In the genomic region with DNA sequence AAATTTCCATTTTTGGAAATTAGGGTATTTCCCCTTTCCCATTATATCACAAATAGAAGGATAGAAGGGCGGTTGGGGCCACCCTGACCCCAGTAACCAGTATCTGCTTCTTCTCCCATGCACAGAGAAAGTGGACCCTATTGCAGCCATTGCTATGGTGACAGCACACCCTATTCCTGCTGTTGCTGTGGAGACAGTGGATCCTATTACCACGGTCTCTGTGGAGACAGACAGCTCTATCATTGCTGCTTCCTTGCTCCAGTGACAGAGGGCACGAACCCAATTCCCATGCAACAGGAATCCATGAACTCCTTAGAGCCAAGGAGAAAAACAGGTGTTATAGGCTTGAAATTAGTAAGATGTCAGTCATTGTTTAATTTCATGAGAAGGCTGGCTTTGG, we compare ENCODE assay signal across 12 mouse cellular contexts. TPM values are rescaled to one million over a fixed set of nuclear protein-coding genes. Genes with fewer than 3 reads are reported as not detected.
A peak's percentile ranks its signal among the peaks of the same experiment; 100 is the strongest.
DNase-seq lines count a peak whose midpoint lies in the region; ATAC-seq lines count a peak whose summit lies in the region.
"Had no signal": no experiment of that assay in that cellular context is flagged by ENCODE, and none has a peak within 500 bp of the region (broad histone marks: within the 10 kb centered on the region; RNA-seq: fewer than 3 reads in every experiment).

No protein-coding gene starts in this region.

- peak; percentile 77; the same call in 1 of the 2 replicates for ATAC-seq in hindbrain, embryonic 12.5 days (ENCODE audit: low FRiP score)
- ATAC-seq in midbrain, embryonic 14.5 days (ENCODE audit: low FRiP score, low TSS enrichment) = peak; percentile 64; the same call in 1 of the 2 replicates

- DNase-seq in layer of hippocampus, adult 9-10 months (ENCODE audit: low spot score) = peak; percentile 9
- DNase-seq in layer of hippocampus, postnatal 25 days (ENCODE audit: extremely low spot score in 1 of 2, low spot score in 1 of 2) = no peak
- peak; percentile 80 for DNase-seq in embryo, embryonic 10.5 days (ENCODE audit: low spot score)
- DNase-seq in midbrain, embryonic 14.5 days = peak; percentile 77
- no peak for DNase-seq in cerebellum, adult 11-12 months
- no peak for DNase-seq in heart, postnatal 14 days
- DNase-seq in ovary, postnatal 10 days (ENCODE audit: low spot score) = no peak
- DNase-seq: kidney, postnatal 14 days; lung, postnatal 36 days had no signal

- H3K27ac ChIP-seq in hindbrain, embryonic 12.5 days = no peak overlapping the region
- no peak overlapping the region for H3K27ac ChIP-seq in midbrain, embryonic 14.5 days (replicated peaks; ENCODE audit: low read depth, low read length)
- H3K27ac ChIP-seq: heart, embryonic 15.5 days had no signal

- no peak overlapping the region for H3K4me2 ChIP-seq in hindbrain, embryonic 12.5 days (replicated peaks)
- no peak overlapping the region for H3K4me2 ChIP-seq in midbrain, embryonic 14.5 days (ENCODE audit: low read length)
- H3K4me2 ChIP-seq: heart, embryonic 15.5 days had no signal

- H3K9ac ChIP-seq in hindbrain, embryonic 12.5 days = no peak overlapping the region
- H3K9ac ChIP-seq in midbrain, embryonic 14.5 days (replicated peaks; ENCODE audit: low read length) = no peak overlapping the region
- H3K9ac ChIP-seq: heart, embryonic 15.5 days had no signal

- peaks cover 7% of the 10 kb centered on the region for H3K4me1 ChIP-seq in hindbrain, embryonic 12.5 days
- H3K4me1 ChIP-seq in midbrain, embryonic 14.5 days (ENCODE audit: control insufficient read depth, insufficient read depth, low read length) = peaks cover 8% of the 10 kb centered on the region; the same call in 1 of the 2 replicates
- H3K4me1 ChIP-seq: heart, embryonic 15.5 days had no signal

- 10% methylated on average over 3 of the region's 3 CpGs for WGBS in hindbrain, embryonic 12.5 days
- 3% methylated on average over 3 of the region's 3 CpGs for WGBS in midbrain, embryonic 14.5 days

- intact Hi-C loops in heart, postnatal 14 days (cut with DNase I) = no loop called here

- no peaks in the 10 kb centered on the region for H3K27me3 ChIP-seq in hindbrain, embryonic 12.5 days
- H3K27me3 ChIP-seq in midbrain, embryonic 14.5 days (ENCODE audit: control insufficient read depth, insufficient read depth, low read length) = no peaks in the 10 kb centered on the region; the same call in 1 of the 2 replicates
- H3K27me3 ChIP-seq: CH12.LX; heart, embryonic 15.5 days had no signal

- H3K9me3 ChIP-seq in hindbrain, embryonic 12.5 days (replicated peaks) = no peaks in the 10 kb centered on the region
- no peaks in the 10 kb centered on the region for H3K9me3 ChIP-seq in midbrain, embryonic 14.5 days (ENCODE audit: control insufficient read depth, low read length)
- H3K9me3 ChIP-seq: heart, embryonic 15.5 days had no signal

- no peak overlapping the region for H3K4me3 ChIP-seq in hindbrain, embryonic 12.5 days
- H3K4me3 ChIP-seq in midbrain, embryonic 14.5 days (replicated peaks; ENCODE audit: low read depth, low read length) = no peak overlapping the region
- H3K4me3 ChIP-seq: heart, embryonic 15.5 days had no signal

- no peaks in the 10 kb centered on the region for H3K36me3 ChIP-seq in hindbrain, embryonic 12.5 days
- no peaks in the 10 kb centered on the region for H3K36me3 ChIP-seq in midbrain, embryonic 14.5 days (ENCODE audit: control insufficient read depth, insufficient read depth, low read length)
- H3K36me3 ChIP-seq: heart, embryonic 15.5 days had no signal

RNA-seq across cellular contexts. Expression of gene Pdzrn4, which starts 48.8 kb away (rescaled TPM):
- total RNA-seq in layer of hippocampus, postnatal 25 days (2021) = 1 to 10 TPM; 5.3 to 6.8 TPM
- polyA plus RNA-seq in hindbrain, embryonic 12.5 days (2016; fragmentation: Nextera tagmentation; extraction: Ambion mirVana) = 27.4 and 35.3 TPM in 2 replicates
- 21.2 and 25.2 TPM in 2 replicates for polyA plus RNA-seq in midbrain, embryonic 14.5 days (2014; fragmentation: Nextera tagmentation; extraction: Ambion mirVana)
- 1 to 10 TPM; 1.8 to 2.9 TPM for total RNA-seq in heart, postnatal 14 days (2021)
- total RNA-seq: CH12.LX had no signal

Comparison
In these comparisons a context has a peak if more than half of its experiments do, and no peak if none do; other contexts are left out.
1. DNase-seq: peak in layer of hippocampus, adult 9-10 months (single experiment), embryo, embryonic 10.5 days (single experiment) and midbrain, embryonic 14.5 days (single experiment); none in layer of hippocampus, postnatal 25 days (0 of 2), cerebellum, adult 11-12 months (single experiment), heart, postnatal 14 days (0 of 2) and ovary, postnatal 10 days (single experiment).